Mouse (Mus musculus) myocyte (in vitro differentiated cells): ENCODE data around the gene Dpysl5. TPM values are rescaled to one million over a fixed set of nuclear protein-coding genes. Genes with fewer than 3 reads are reported as not detected.

Experiments
- H3K27me3 ChIP-seq: one replicate; pipeline ENCODE4 v1.6.1; 2011; ENCODE audit not compliant: control insufficient read depth, insufficient read depth, insufficient read length
- H3K36me3 ChIP-seq: one replicate; pipeline ENCODE4 v1.6.1; 2011; ENCODE audit not compliant: control insufficient read depth, insufficient read depth
- H3K4me2 ChIP-seq: one replicate; pipeline ENCODE4 v1.6.1; 2011; ENCODE audit warnings: low read depth, control low read depth
- H3K4me3 ChIP-seq: one replicate; pipeline ENCODE4 v1.5.1; 2011; ENCODE audit warnings: mild to moderate bottlenecking, control low read depth, moderate library complexity
- H3K79me2 ChIP-seq: one replicate; pipeline ENCODE4 v1.6.1; 2011; ENCODE audit not compliant: control insufficient read depth, insufficient read depth
- H3ac ChIP-seq: one replicate; pipeline ENCODE4 v1.6.1; 2011; ENCODE audit not compliant: control insufficient read depth, insufficient read length
- CEBPB ChIP-seq: IDR thresholded peaks from 2 replicates; pipeline ENCODE4 v1.6.1; 2011; ENCODE audit warnings: mild to moderate bottlenecking, moderate library complexity; ENCODE audit not compliant: poor library complexity, insufficient read depth, severe bottlenecking
- E2F4 ChIP-seq: IDR thresholded peaks from one replicate; pipeline ENCODE4 v1.6.1; 2011; ENCODE audit warnings: mild to moderate bottlenecking, control low read depth, moderate library complexity; ENCODE audit not compliant: insufficient read depth
- MAX ChIP-seq: IDR thresholded peaks from one replicate; pipeline ENCODE4 v1.6.1; 2011; ENCODE audit warnings: low read depth, mild to moderate bottlenecking, control low read depth
- MYOD1 ChIP-seq, 3 experiments: IDR thresholded peaks; one replicate each; pipeline ENCODE4 v1.6.1; 2011; ENCODE audit warnings: control low read depth in 2 of 3, low read depth in 2 of 3, mild to moderate bottlenecking in 2 of 3, moderate library complexity in 1 of 3; ENCODE audit not compliant: insufficient read length in 2 of 3, control insufficient read depth in 1 of 3
- MYOG ChIP-seq, 3 experiments: IDR thresholded peaks; one replicate each; pipeline ENCODE4 v1.6.1; 2011; ENCODE audit warnings: control low read depth in 2 of 3, low read depth in 2 of 3, mild to moderate bottlenecking in 2 of 3; ENCODE audit not compliant: insufficient read length in 2 of 3, control insufficient read depth in 1 of 3, insufficient read depth in 1 of 3
- POLR2A ChIP-seq: IDR thresholded peaks from one replicate; pipeline ENCODE4 v1.6.1; 2011; ENCODE audit warnings: low read depth, mild to moderate bottlenecking, control low read depth, moderate library complexity; ENCODE audit not compliant: insufficient read length
- POLR2AphosphoS2 ChIP-seq: IDR thresholded peaks from one replicate; pipeline ENCODE4 v1.6.1; 2011; ENCODE audit warnings: low read depth, control low read depth; ENCODE audit not compliant: insufficient read length
- REST ChIP-seq: IDR thresholded peaks from one replicate; pipeline ENCODE4 v1.6.1; 2011; ENCODE audit warnings: mild to moderate bottlenecking, control low read depth, moderate library complexity; ENCODE audit not compliant: insufficient read depth, insufficient read length
- SRF ChIP-seq: IDR thresholded peaks from one replicate; pipeline ENCODE4 v1.6.1; 2011; ENCODE audit warnings: low read depth; ENCODE audit not compliant: control insufficient read depth, insufficient read length
- TCF12 ChIP-seq: IDR thresholded peaks from one replicate; pipeline ENCODE4 v1.6.1; 2011; ENCODE audit warnings: mild to moderate bottlenecking, control low read depth; ENCODE audit not compliant: poor library complexity, insufficient read depth, severe bottlenecking
- TCF3 ChIP-seq: IDR thresholded peaks from one replicate; pipeline ENCODE4 v1.6.1; 2011; ENCODE audit warnings: low read depth, control low read depth; ENCODE audit not compliant: insufficient read length
- USF1 ChIP-seq: IDR thresholded peaks from one replicate; pipeline ENCODE4 v1.6.1; 2011; ENCODE audit warnings: low read depth, mild to moderate bottlenecking, control low read depth, moderate library complexity
- polyA plus RNA-seq: library from polyadenylated mRNA; unstranded; fragments of >200 nt; fragmentation: generic; extraction: Trizol; gene quantifications from one replicate; pipeline ENCODE4 v1.2.1, GENCODE M21; 2012; ENCODE audit warnings: missing spikeins

Gene Dpysl5
- polyA plus RNA-seq, 1 experiment: 0.01 TPM

DNA sequence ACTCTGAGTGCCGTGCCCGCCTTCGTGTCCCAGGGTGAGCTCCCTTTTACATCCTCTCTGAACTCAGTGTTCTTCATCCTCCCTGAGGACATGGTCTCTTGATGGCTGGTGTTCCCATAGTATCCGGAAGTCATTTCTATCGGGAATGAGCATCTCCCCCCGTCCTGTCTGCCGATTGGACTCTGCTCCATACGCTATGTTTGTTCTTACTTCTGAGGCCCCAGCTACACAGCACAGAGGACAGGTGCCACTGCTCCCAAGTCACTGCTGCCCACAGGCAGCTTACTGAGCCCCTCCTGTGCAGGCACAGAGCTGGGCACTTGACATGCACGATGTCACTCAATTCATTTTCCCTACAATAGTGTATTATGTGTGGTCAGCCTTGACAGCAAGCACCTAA, 57.7 kb downstream of the Dpysl5 start:
- TF ChIP-seq POLR2AphosphoS2 (no peak), SRF (no peak), CEBPB (no peak), MAX (no peak), MYOG (IDR thresholded peaks at IDR 0.05; ENCODE audit: control insufficient read depth in 1 of 3, insufficient read depth in 1 of 3, insufficient read length in 2 of 3, low read depth in 2 of 3) (no peak)
- no peak overlapping the region for H3K4me3 ChIP-seq
- no peak overlapping the region for H3K4me2 ChIP-seq
- no peaks in the 10 kb centered on the region for H3K79me2 ChIP-seq
- peaks cover 80% of the 10 kb centered on the region for H3K27me3 ChIP-seq
- no peak overlapping the region for H3ac ChIP-seq
- no peaks in the 10 kb centered on the region for H3K36me3 ChIP-seq

GRCm38 (mm10) chr5:30774601-30775371, 63.4 kb downstream of the Dpysl5 start:
- Histone ChIP-seq H3K27me3 (peaks cover 52% of the 10 kb centered on the region), H3K36me3 (no peaks in the 10 kb centered on the region), H3K4me3 (no peak overlapping the region), H3K79me2 (no peaks in the 10 kb centered on the region), H3K4me2 (peak overlapping the region; percentile 25), H3ac (no peak overlapping the region)
- TF ChIP-seq MYOD1 (IDR thresholded peaks at IDR 0.05; ENCODE audit: control insufficient read depth in 1 of 3, insufficient read length in 2 of 3, low read depth in 2 of 3): peak in 1 of 3 experiments; percentile 33
- no peak for TF ChIP-seq TCF3

DNA sequence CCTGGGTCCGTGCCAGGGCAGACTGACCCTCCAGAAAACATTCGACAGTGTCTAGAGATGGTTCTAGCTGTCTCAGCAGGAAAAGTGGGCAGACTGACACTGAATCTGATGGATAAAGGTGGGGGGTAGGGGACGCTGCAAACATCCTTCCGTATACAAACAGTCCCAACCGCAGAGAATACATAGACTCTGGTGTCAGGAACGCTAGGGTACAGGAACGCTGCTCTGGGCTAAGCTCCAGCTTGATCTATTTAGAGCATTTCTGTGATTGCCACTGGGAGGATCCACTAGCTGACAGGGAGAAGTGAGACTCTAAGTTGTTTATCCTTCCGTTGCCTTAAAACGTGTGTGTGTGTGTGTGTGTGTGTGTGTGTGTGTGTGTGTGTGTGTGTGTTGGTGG, 69.3 kb downstream of the Dpysl5 start:
- TF ChIP-seq CEBPB (no peak), MAX (no peak), TCF3 (no peak), E2F4 (no peak), MYOD1 (IDR thresholded peaks at IDR 0.05; ENCODE audit: control insufficient read depth in 1 of 3, insufficient read length in 2 of 3, low read depth in 2 of 3) (no peak), REST (no peak), POLR2AphosphoS2 (no peak), MYOG (IDR thresholded peaks at IDR 0.05; ENCODE audit: control insufficient read depth in 1 of 3, insufficient read depth in 1 of 3, insufficient read length in 2 of 3, low read depth in 2 of 3) (no peak), USF1 (no peak), TCF12 (no peak), POLR2A (no peak), SRF (no peak)
- no peak overlapping the region for H3K4me3 ChIP-seq
- no peak overlapping the region for H3ac ChIP-seq
- H3K36me3 ChIP-seq: no peaks in the 10 kb centered on the region
- no peak overlapping the region for H3K4me2 ChIP-seq
- H3K79me2 ChIP-seq: no peaks in the 10 kb centered on the region
- peaks cover 76% of the 10 kb centered on the region for H3K27me3 ChIP-seq

DNA sequence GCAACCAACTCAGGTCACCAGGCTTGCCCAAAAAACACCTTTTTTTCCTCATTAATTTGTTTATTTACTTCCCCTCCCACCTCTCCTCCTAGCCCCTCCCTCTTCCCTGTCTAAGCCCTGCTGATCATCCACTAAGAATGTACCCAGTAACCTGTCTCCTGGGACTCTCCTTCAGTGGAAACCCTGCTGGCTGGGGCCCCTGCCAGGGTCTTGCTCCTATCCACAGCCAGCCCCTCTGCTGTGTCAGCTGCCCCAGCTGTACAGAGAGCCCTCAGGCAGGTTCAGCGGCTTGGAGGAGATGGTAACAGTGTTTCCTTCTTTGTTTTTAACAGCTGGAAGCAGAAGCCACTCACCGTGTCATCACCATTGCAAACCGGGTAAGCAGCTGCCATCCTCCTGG, 69.8 kb downstream of the Dpysl5 start:
- Histone ChIP-seq H3K79me2 (no peaks in the 10 kb centered on the region), H3K27me3 (peaks cover 77% of the 10 kb centered on the region), H3K36me3 (no peaks in the 10 kb centered on the region), H3K4me2 (no peak overlapping the region), H3K4me3 (no peak overlapping the region), H3ac (no peak overlapping the region)
- TF ChIP-seq SRF (no peak), MAX (no peak)

DNA sequence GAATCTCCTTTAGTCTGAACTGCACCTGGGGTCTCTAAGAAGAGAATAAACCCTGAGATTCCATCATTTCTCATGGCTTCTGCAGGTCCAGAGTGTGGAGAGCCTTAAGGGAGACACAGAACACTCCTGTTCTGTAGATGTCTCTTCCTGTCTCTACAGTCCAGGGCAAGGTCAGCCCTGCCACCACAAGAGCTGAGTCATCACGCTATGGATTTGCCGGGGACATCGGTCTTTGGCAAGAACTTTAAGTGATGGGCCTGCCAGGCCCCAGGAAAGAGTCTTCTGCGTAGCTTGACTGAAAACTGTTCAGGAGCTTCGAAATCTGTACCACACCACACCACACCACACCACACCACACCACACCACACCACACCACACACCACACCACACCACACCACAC, 76.0 kb downstream of the Dpysl5 start:
- H3K27me3 ChIP-seq: peaks cover 42% of the 10 kb centered on the region

DNA sequence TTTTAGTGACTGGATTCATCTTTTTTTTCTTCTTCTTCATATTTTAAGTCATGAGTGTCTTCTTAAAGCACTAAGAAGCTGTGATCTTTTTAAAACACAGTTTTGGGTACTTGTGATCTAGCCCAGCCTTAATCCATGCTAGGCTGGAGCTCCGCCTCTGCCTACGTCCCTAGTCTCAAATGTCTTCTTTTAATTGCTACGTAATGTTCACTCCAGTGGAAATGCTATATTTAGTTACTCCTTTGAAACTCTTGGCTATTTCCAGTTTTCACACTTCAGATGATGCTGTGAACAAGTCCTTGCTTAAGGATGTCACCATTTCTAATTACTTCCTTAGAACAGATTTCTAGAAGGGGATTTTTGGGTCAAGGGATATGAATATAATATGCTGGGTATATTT, 78.7 kb downstream of the Dpysl5 start:
- TF ChIP-seq MYOG (IDR thresholded peaks at IDR 0.05; ENCODE audit: control insufficient read depth in 1 of 3, insufficient read depth in 1 of 3, insufficient read length in 2 of 3, low read depth in 2 of 3): no peak
- TF ChIP-seq MAX: no peak
- no peak for TF ChIP-seq TCF12
- no peak for TF ChIP-seq POLR2AphosphoS2
- TF ChIP-seq REST: no peak
- Histone ChIP-seq H3K36me3 (no peaks in the 10 kb centered on the region), H3K4me3 (no peak overlapping the region), H3K4me2 (no peak overlapping the region), H3K27me3 (peaks cover 38% of the 10 kb centered on the region), H3ac (no peak overlapping the region), H3K79me2 (no peaks in the 10 kb centered on the region)

More for the DNA sequence above, 76.0 kb downstream of the Dpysl5 start:
- Histone ChIP-seq H3K4me2 (no peak overlapping the region), H3K4me3 (no peak overlapping the region), H3ac (no peak overlapping the region), H3K36me3 (no peaks in the 10 kb centered on the region), H3K79me2 (no peaks in the 10 kb centered on the region)
- TF ChIP-seq MYOD1 (IDR thresholded peaks at IDR 0.05; ENCODE audit: control insufficient read depth in 1 of 3, insufficient read length in 2 of 3, low read depth in 2 of 3) (no peak), CEBPB (no peak), E2F4 (no peak), POLR2A (no peak), REST (no peak)
